Mouse (Mus musculus) kidney, embryonic 15.5 days (tissue): ENCODE results near the gene Gxylt2. TPM values are rescaled to one million over a fixed set of nuclear protein-coding genes. Genes with fewer than 3 reads are reported as not detected.

Experiments used
- ATAC-seq: fragments of 200-750 bp; cut with Nextera tagmentation; replicated peaks from 2 replicates; pipeline ENCODE4 v1.8.0; 2017; ENCODE audit warnings: moderate TSS enrichment; ENCODE audit not compliant: low FRiP score
- H3K27ac ChIP-seq: fragments of 300-500 bp; sonication (generic); 2 replicates; pipeline ENCODE4 v1.5.1; 2015; ENCODE audit warnings: mild to moderate bottlenecking, inconsistent platforms
- H3K27me3 ChIP-seq: fragments of 300-500 bp; sonication (generic); 2 replicates; pipeline ENCODE4 v1.6.1; 2015; ENCODE audit warnings: inconsistent platforms
- H3K36me3 ChIP-seq: fragments of 300-500 bp; sonication (generic); 2 replicates; pipeline ENCODE4 v1.6.1; 2015; ENCODE audit warnings: inconsistent platforms
- H3K4me1 ChIP-seq: fragments of 300-500 bp; sonication (generic); 2 replicates; pipeline ENCODE4 v1.6.1; 2015; ENCODE audit warnings: inconsistent platforms
- H3K4me2 ChIP-seq: fragments of 300-500 bp; sonication (generic); 2 replicates; pipeline ENCODE4 v1.6.1; 2015; ENCODE audit warnings: moderate library complexity, mild to moderate bottlenecking, inconsistent platforms
- H3K4me3 ChIP-seq: fragments of 300-500 bp; sonication (generic); replicated peaks from 2 replicates; pipeline ENCODE4 v1.5.1; 2015; ENCODE audit warnings: mild to moderate bottlenecking, inconsistent platforms
- H3K9ac ChIP-seq: fragments of 300-500 bp; sonication (generic); 2 replicates; pipeline ENCODE4 v1.6.1; 2015; ENCODE audit warnings: mild to moderate bottlenecking, inconsistent platforms
- H3K9me3 ChIP-seq: fragments of 300-500 bp; sonication (generic); replicated peaks from 2 replicates; pipeline ENCODE4 v1.6.1; 2016; ENCODE audit warnings: inconsistent platforms
- WGBS: fragments of 180-500 bp; shearing (Covaris S2); methylation state at CpG from one replicate; pipeline ENCODE4 v1.1.7; 2015; ENCODE audit warnings: mixed read lengths; 5-methylcytosine and 5-hydroxymethylcytosine counted together
- polyA plus RNA-seq: library from polyadenylated mRNA; unstranded; fragments of >200 nt; fragmentation: Nextera tagmentation; extraction: Ambion mirVana; gene quantifications from 2 replicates; pipeline ENCODE4 v1.2.1, GENCODE M21; 2015

Gxylt2 gene
- polyA plus RNA-seq, 1 experiment from 2014 or later: 9.0 TPM

- H3K4me1 ChIP-seq: peaks cover 10% of the 10 kb centered on the region
- H3K9ac ChIP-seq: no peak overlapping the region
- 88% methylated on average over 9 of the region's 9 CpGs for WGBS
- H3K4me2 ChIP-seq: no peak overlapping the region
- no peaks in the 10 kb centered on the region for H3K36me3 ChIP-seq
- H3K27me3 ChIP-seq: no peaks in the 10 kb centered on the region
- H3K27ac ChIP-seq: no peak overlapping the region
- no peak for ATAC-seq
- H3K9me3 ChIP-seq: no peaks in the 10 kb centered on the region
- no peak overlapping the region for H3K4me3 ChIP-seq
Observed at GRCm38 (mm10) chr6:100807187-100807586, 102.7 kb downstream of the Gxylt2 start.

- Histone ChIP-seq H3K4me3 (no peak overlapping the region), H3K9me3 (no peaks in the 10 kb centered on the region), H3K27ac (no peak overlapping the region), H3K27me3 (no peaks in the 10 kb centered on the region), H3K4me2 (no peak overlapping the region), H3K36me3 (no peaks in the 10 kb centered on the region), H3K4me1 (peaks cover 5% of the 10 kb centered on the region), H3K9ac (no peak overlapping the region)
- WGBS: 36% methylated on average over 1 of the region's 1 CpGs
- ATAC-seq: no peak
Observed at GRCm38 (mm10) chr6:100807746-100808145, 103.2 kb downstream of the Gxylt2 start.

GRCm38 (mm10) chr6:100808221-100808778, 103.8 kb downstream of the Gxylt2 start:
- Histone ChIP-seq H3K4me1 (no peaks in the 10 kb centered on the region), H3K4me3 (no peak overlapping the region), H3K9me3 (no peaks in the 10 kb centered on the region), H3K27ac (no peak overlapping the region), H3K36me3 (no peaks in the 10 kb centered on the region), H3K27me3 (no peaks in the 10 kb centered on the region), H3K9ac (no peak overlapping the region), H3K4me2 (no peak overlapping the region)
- WGBS: 91% methylated on average over 6 of the region's 6 CpGs
- ATAC-seq: no peak

- WGBS: 92% methylated on average over 4 of the region's 4 CpGs
- Histone ChIP-seq H3K9me3 (no peaks in the 10 kb centered on the region), H3K4me2 (no peak overlapping the region), H3K4me3 (no peak overlapping the region), H3K36me3 (no peaks in the 10 kb centered on the region), H3K4me1 (no peaks in the 10 kb centered on the region), H3K9ac (no peak overlapping the region), H3K27ac (no peak overlapping the region), H3K27me3 (no peaks in the 10 kb centered on the region)
- no peak for ATAC-seq
Observed at GRCm38 (mm10) chr6:100810117-100810516, 105.6 kb downstream of the Gxylt2 start.

GRCm38 (mm10) chr6:100811731-100812130, 107.2 kb downstream of the Gxylt2 start:
- Histone ChIP-seq H3K4me2 (no peak overlapping the region), H3K9me3 (no peaks in the 10 kb centered on the region), H3K36me3 (no peaks in the 10 kb centered on the region), H3K4me1 (no peaks in the 10 kb centered on the region), H3K27me3 (no peaks in the 10 kb centered on the region), H3K27ac (no peak overlapping the region), H3K9ac (no peak overlapping the region), H3K4me3 (no peak overlapping the region)
- 65% methylated on average over 3 of the region's 3 CpGs for WGBS
- no peak for ATAC-seq

GRCm38 (mm10) chr6:100821367-100821766, 116.8 kb downstream of the Gxylt2 start:
- H3K9ac ChIP-seq: no peak overlapping the region
- peaks cover 20% of the 10 kb centered on the region for H3K4me1 ChIP-seq
- no peaks in the 10 kb centered on the region for H3K36me3 ChIP-seq
- H3K27me3 ChIP-seq: no peaks in the 10 kb centered on the region
- no peaks in the 10 kb centered on the region for H3K9me3 ChIP-seq
- no peak overlapping the region for H3K4me3 ChIP-seq
- H3K4me2 ChIP-seq: no peak overlapping the region
- WGBS: 88% methylated on average over 2 of the region's 2 CpGs
- no peak overlapping the region for H3K27ac ChIP-seq
- no peak for ATAC-seq

GRCm38 (mm10) chr6:100823356-100823755, 118.8 kb downstream of the Gxylt2 start:
- Histone ChIP-seq H3K36me3 (no peaks in the 10 kb centered on the region), H3K4me2 (no peak overlapping the region), H3K27ac (no peak overlapping the region), H3K9me3 (no peaks in the 10 kb centered on the region), H3K9ac (no peak overlapping the region), H3K4me1 (peaks cover 29% of the 10 kb centered on the region), H3K4me3 (no peak overlapping the region), H3K27me3 (no peaks in the 10 kb centered on the region)
- no peak for ATAC-seq
- 53% methylated on average over 1 of the region's 1 CpGs for WGBS

- no peak for ATAC-seq
- Histone ChIP-seq H3K9ac (no peak overlapping the region), H3K27ac (no peak overlapping the region; the same call in 1 of the 2 replicates), H3K36me3 (no peaks in the 10 kb centered on the region), H3K4me1 (peaks cover 29% of the 10 kb centered on the region), H3K4me3 (no peak overlapping the region), H3K27me3 (no peaks in the 10 kb centered on the region), H3K9me3 (no peaks in the 10 kb centered on the region), H3K4me2 (no peak overlapping the region)
- 55% methylated on average over 7 of the region's 7 CpGs for WGBS
Observed at GRCm38 (mm10) chr6:100824381-100824965, 119.9 kb downstream of the Gxylt2 start.

- peak; percentile 82 for ATAC-seq
- WGBS: 48% methylated on average over 6 of the region's 6 CpGs
- Histone ChIP-seq H3K36me3 (no peaks in the 10 kb centered on the region), H3K27ac (peak overlapping the region; percentile 85), H3K9me3 (no peaks in the 10 kb centered on the region), H3K4me3 (no peak overlapping the region), H3K4me1 (peaks cover 29% of the 10 kb centered on the region), H3K27me3 (no peaks in the 10 kb centered on the region), H3K9ac (no peak overlapping the region), H3K4me2 (no peak overlapping the region)
Observed at GRCm38 (mm10) chr6:100826046-100826445, 121.5 kb downstream of the Gxylt2 start.

- H3K4me1 ChIP-seq: peaks cover 27% of the 10 kb centered on the region
- no peak overlapping the region for H3K4me3 ChIP-seq
- no peaks in the 10 kb centered on the region for H3K9me3 ChIP-seq
- H3K36me3 ChIP-seq: no peaks in the 10 kb centered on the region
- H3K27me3 ChIP-seq: no peaks in the 10 kb centered on the region
- H3K9ac ChIP-seq: no peak overlapping the region
- 87% methylated on average over 7 of the region's 7 CpGs for WGBS
- ATAC-seq: no peak
- H3K4me2 ChIP-seq: no peak overlapping the region
- no peak overlapping the region for H3K27ac ChIP-seq
Observed at GRCm38 (mm10) chr6:100828565-100828964, 124.0 kb downstream of the Gxylt2 start.

- H3K4me3 ChIP-seq: no peak overlapping the region
- H3K4me1 ChIP-seq: peaks cover 20% of the 10 kb centered on the region
- no peak for ATAC-seq
- H3K4me2 ChIP-seq: no peak overlapping the region
- H3K27ac ChIP-seq: no peak overlapping the region
- no peaks in the 10 kb centered on the region for H3K9me3 ChIP-seq
- H3K9ac ChIP-seq: no peak overlapping the region
- H3K36me3 ChIP-seq: no peaks in the 10 kb centered on the region
- no peaks in the 10 kb centered on the region for H3K27me3 ChIP-seq
- WGBS: 74% methylated on average over 5 of the region's 5 CpGs
Observed at GRCm38 (mm10) chr6:100829770-100830169, 125.2 kb downstream of the Gxylt2 start.

- no peak overlapping the region for H3K4me3 ChIP-seq
- H3K9me3 ChIP-seq: no peaks in the 10 kb centered on the region
- H3K4me2 ChIP-seq: no peak overlapping the region
- peaks cover 22% of the 10 kb centered on the region for H3K4me1 ChIP-seq
- no peak overlapping the region for H3K27ac ChIP-seq
- H3K27me3 ChIP-seq: no peaks in the 10 kb centered on the region
- no peak overlapping the region for H3K9ac ChIP-seq
- H3K36me3 ChIP-seq: peaks cover 11% of the 10 kb centered on the region
- ATAC-seq: no peak
- 80% methylated on average over 3 of the region's 3 CpGs for WGBS
Observed at GRCm38 (mm10) chr6:100831188-100831587, 126.7 kb downstream of the Gxylt2 start.

GRCm38 (mm10) chr6:100831751-100832150, 127.2 kb downstream of the Gxylt2 start:
- 87% methylated on average over 6 of the region's 6 CpGs for WGBS
- Histone ChIP-seq H3K36me3 (peaks cover 16% of the 10 kb centered on the region), H3K4me3 (no peak overlapping the region), H3K27me3 (no peaks in the 10 kb centered on the region), H3K4me2 (no peak overlapping the region), H3K9ac (no peak overlapping the region), H3K4me1 (peaks cover 18% of the 10 kb centered on the region), H3K27ac (no peak overlapping the region), H3K9me3 (no peaks in the 10 kb centered on the region)
- no peak for ATAC-seq
